Mouse (Mus musculus) forebrain, embryonic 11.5 days (tissue): ENCODE results near the gene Inpp4a. TPM values are rescaled to one million over a fixed set of nuclear protein-coding genes. Genes with fewer than 3 reads are reported as not detected.

Experiments used
- ATAC-seq: fragments of 200-750 bp; cut with Nextera tagmentation; replicated peaks from 2 replicates; pipeline ENCODE4 v1.8.0; 2017; ENCODE audit warnings: moderate TSS enrichment; ENCODE audit not compliant: low FRiP score
- DNase-seq: peaks from one replicate; pipeline ENCODE4 v3.0.0-alpha.2; 2017; ENCODE audit warnings: low spot score
- H3K27ac ChIP-seq: fragments of 300-500 bp; sonication (generic); 2 replicates; pipeline ENCODE4 v1.5.1; 2014; ENCODE audit warnings: low read depth, low read length
- H3K27me3 ChIP-seq: fragments of 300-500 bp; sonication (generic); 2 replicates; pipeline ENCODE4 v1.6.1; 2014; ENCODE audit warnings: mild to moderate bottlenecking, low read length, mixed read lengths; ENCODE audit not compliant: control insufficient read depth, insufficient read depth
- H3K36me3 ChIP-seq: fragments of 300-500 bp; sonication (generic); 2 replicates; pipeline ENCODE4 v1.6.1; 2014; ENCODE audit warnings: mild to moderate bottlenecking, low read length, moderate library complexity, mixed read lengths; ENCODE audit not compliant: control insufficient read depth, insufficient read depth
- H3K4me1 ChIP-seq: fragments of 300-500 bp; sonication (generic); replicated peaks from 2 replicates; pipeline ENCODE4 v1.6.1; 2014; ENCODE audit warnings: low read length, mixed read lengths; ENCODE audit not compliant: control insufficient read depth, insufficient read depth
- H3K4me2 ChIP-seq: fragments of 300-500 bp; sonication (generic); 2 replicates; pipeline ENCODE4 v1.6.1; 2014; ENCODE audit warnings: low read depth, mild to moderate bottlenecking, low read length, moderate library complexity, mixed read lengths; ENCODE audit not compliant: severe bottlenecking
- H3K4me3 ChIP-seq: fragments of 300-500 bp; sonication (generic); 2 replicates; pipeline ENCODE4 v1.5.1; 2014; ENCODE audit warnings: low read depth, low read length
- H3K9ac ChIP-seq: fragments of 300-500 bp; sonication (generic); 2 replicates; pipeline ENCODE4 v1.6.1; 2014; ENCODE audit warnings: low read length
- H3K9me3 ChIP-seq: fragments of 300-500 bp; sonication (generic); 2 replicates; pipeline ENCODE4 v1.6.1; 2016; ENCODE audit warnings: low read length, mixed read lengths; ENCODE audit not compliant: control insufficient read depth
- WGBS: fragments of 180-500 bp; shearing (Covaris S2); extraction: QIAGEN DNeasy Blood & Tissue Kit; methylation state at CpG from one replicate; pipeline ENCODE4 v1.1.7; 2014; 5-methylcytosine and 5-hydroxymethylcytosine counted together
- polyA plus RNA-seq: library from polyadenylated mRNA; unstranded; fragments of >200 nt; fragmentation: Nextera tagmentation; extraction: Ambion mirVana; gene quantifications from 2 replicates; pipeline ENCODE4 v1.2.1, GENCODE M21; 2014

Inpp4a gene
- polyA plus RNA-seq, 1 experiment from 2014 or later: 16.9 TPM

GRCm38 (mm10) chr1:37427144-37427875 is 127.6 kb downstream of the Inpp4a start:
- Histone ChIP-seq H3K4me1 (peaks cover 7% of the 10 kb centered on the region; the same call in 1 of the 2 replicates), H3K9me3 (peaks cover 2% of the 10 kb centered on the region; the same call in 1 of the 2 replicates), H3K4me3 (no peak overlapping the region), H3K9ac (no peak overlapping the region), H3K36me3 (no peaks in the 10 kb centered on the region), H3K27ac (no peak overlapping the region), H3K4me2 (no peak overlapping the region), H3K27me3 (no peaks in the 10 kb centered on the region)
- WGBS: 97% methylated on average over 8 of the region's 8 CpGs
- ATAC-seq: no peak
- DNase-seq: no peak

DNA sequence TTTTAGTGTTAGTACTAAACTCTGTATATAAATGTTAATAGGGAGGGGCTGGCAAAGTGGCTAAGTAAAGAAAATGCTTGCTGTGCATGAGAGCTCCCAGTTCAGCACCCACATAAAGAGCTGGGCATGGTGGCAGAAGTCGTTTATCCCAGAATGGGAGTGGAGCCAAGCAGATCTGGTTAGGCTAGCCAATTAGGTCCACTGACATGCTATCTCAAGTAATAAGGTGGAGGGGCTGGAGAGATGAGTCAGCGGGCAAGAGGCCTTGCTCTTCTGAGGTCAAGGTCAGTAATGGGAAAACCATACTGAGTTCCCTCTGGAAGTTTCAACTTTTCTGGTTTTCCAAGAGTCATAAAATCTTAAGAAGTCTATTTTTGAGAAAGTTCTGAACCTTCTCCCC is 129.2 kb downstream of the Inpp4a start:
- 73% methylated on average over 2 of the region's 2 CpGs for WGBS
- DNase-seq (no peak), ATAC-seq (no peak)
- Histone ChIP-seq H3K4me2 (peak overlapping the region; percentile 90), H3K27me3 (no peaks in the 10 kb centered on the region), H3K4me1 (peaks cover 7% of the 10 kb centered on the region; the same call in 1 of the 2 replicates), H3K9ac (peak overlapping the region; percentile 83), H3K27ac (no peak overlapping the region), H3K4me3 (peak overlapping the region; percentile 86), H3K36me3 (no peaks in the 10 kb centered on the region), H3K9me3 (peaks cover 2% of the 10 kb centered on the region; the same call in 1 of the 2 replicates)

DNA sequence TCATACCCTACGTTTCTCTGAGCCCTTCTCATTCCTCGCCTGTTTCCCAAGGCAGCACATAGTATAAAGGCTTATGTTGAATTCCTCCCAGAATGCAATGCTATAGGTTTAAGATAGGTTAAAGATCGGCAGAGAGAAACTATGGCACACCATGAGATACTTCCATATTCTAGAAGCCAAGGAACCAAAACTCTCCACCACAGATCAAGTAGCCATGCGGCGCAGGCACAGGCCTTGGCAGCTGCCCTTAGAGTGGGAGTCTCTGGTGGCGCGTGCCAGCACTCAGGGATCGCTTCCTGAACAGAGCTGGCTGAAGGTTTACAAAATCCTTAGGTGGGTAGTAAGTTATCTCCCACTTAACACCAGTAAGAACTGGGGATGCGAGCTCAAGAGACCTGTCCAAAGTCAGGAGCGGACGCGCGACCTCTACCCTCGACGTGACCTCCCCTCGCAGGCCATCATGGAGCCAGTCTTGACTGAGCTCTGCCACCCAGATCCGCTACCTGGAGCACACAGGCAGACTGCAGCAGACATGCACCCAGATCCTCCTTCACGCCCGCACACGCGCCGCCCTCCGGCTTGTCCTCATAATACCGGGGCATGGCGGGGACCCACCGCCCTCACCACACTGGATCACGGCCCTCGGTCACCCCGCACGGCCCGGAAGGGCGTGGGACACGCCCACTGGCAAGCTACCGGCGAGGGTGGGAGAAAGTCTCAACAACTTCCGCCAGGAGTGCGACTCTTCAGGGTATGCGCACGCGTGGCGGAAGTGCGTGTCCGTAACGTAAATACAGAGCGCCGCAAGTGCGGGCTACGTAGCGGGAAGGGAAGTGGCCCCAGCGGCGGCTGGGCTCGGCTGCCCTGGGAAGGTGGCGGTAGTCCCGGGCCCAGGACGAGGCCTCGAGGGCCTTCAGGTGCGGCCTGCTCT is 130.0 kb downstream of the Inpp4a start, which contains the start of the genes Coa5 and Unc50:
Gene Coa5, minus strand, starts transcription at position 738 of the 931 bp plus-strand sequence.
Gene Unc50, plus strand, starts transcription at position 774 of the 931 bp plus-strand sequence.
- H3K27me3 ChIP-seq: no peaks in the 10 kb centered on the region
- peaks cover 7% of the 10 kb centered on the region; the same call in 1 of the 2 replicates for H3K4me1 ChIP-seq
- DNase-seq (peak; percentile 92), ATAC-seq (peak; percentile 98)
- H3K9me3 ChIP-seq: no peaks in the 10 kb centered on the region
- peak within 1 kb of the TSS; percentile 86 for H3K4me3 ChIP-seq
- peak within 1 kb of the TSS; percentile 83 for H3K9ac ChIP-seq
- H3K4me2 ChIP-seq: peak within 1 kb of the TSS; percentile 90
- no peaks in the 10 kb centered on the region for H3K36me3 ChIP-seq
- 0 out of 2 replicates have a peak within 1 kb of the TSS, but pooled peaks have one; percentile 46 for H3K27ac ChIP-seq
- WGBS: 4% methylated on average over 57 of the region's 57 CpGs

DNA sequence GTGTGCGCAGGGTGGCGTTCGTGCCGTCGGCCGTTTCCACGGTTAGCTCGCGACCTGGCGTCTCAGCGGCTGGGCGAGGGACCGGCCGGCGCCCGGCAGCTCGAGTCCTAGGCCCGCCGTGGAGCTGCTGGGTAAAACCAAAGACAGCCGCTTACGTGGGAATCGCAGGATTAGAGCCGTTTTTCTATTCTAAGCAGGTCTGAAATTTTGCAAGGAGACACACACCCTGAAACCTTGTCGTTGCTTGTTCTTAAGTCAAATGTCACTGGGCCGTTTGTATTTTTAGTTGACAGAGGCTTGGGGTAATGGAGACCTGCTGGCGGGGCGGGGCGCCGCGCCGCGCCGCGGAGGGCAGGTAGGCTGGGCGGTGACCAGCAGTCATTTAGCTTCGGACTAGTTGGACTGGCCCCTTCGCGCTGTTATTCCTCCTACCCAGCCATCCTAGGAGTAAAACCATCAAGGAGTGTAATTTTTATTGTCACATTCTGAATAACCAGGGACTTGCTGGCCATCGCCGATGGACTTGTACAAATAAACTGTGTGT is 130.7 kb downstream of the Inpp4a start:
- Histone ChIP-seq H3K27ac (0 out of 2 replicates have a peak overlapping the region, but pooled peaks have one; percentile 46), H3K4me2 (peak overlapping the region; percentile 90), H3K9me3 (no peaks in the 10 kb centered on the region), H3K27me3 (no peaks in the 10 kb centered on the region), H3K9ac (peak overlapping the region; percentile 83), H3K36me3 (no peaks in the 10 kb centered on the region), H3K4me3 (peak overlapping the region; percentile 86), H3K4me1 (peaks cover 7% of the 10 kb centered on the region; the same call in 1 of the 2 replicates)
- ATAC-seq (peak; percentile 19; the same call in 1 of the 2 replicates), DNase-seq (no peak)
- WGBS: 2% methylated on average over 40 of the region's 40 CpGs

DNA sequence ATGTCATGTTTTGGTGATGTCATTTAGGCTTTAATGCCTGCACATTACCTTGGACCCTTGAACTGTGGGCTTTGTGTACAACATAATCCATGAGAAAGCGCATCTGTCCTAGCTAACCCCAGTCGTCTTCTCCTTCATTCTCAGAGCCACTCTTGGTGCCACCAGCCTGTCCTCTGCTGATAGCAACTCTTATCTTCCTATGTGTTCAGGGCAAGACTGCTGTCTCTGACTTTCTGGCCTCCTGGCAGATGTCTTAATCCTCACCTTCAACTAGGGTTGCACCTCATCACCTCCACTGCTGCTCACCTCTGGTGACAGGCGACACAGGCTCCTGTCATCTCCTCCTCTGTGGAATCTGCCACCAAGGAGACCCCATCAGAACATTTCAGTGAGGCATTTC is 136.8 kb downstream of the Inpp4a start:
- WGBS: 90% methylated on average over 3 of the region's 3 CpGs
- H3K36me3 ChIP-seq: peaks cover 3% of the 10 kb centered on the region; the same call in 1 of the 2 replicates
- DNase-seq: no peak

DNA sequence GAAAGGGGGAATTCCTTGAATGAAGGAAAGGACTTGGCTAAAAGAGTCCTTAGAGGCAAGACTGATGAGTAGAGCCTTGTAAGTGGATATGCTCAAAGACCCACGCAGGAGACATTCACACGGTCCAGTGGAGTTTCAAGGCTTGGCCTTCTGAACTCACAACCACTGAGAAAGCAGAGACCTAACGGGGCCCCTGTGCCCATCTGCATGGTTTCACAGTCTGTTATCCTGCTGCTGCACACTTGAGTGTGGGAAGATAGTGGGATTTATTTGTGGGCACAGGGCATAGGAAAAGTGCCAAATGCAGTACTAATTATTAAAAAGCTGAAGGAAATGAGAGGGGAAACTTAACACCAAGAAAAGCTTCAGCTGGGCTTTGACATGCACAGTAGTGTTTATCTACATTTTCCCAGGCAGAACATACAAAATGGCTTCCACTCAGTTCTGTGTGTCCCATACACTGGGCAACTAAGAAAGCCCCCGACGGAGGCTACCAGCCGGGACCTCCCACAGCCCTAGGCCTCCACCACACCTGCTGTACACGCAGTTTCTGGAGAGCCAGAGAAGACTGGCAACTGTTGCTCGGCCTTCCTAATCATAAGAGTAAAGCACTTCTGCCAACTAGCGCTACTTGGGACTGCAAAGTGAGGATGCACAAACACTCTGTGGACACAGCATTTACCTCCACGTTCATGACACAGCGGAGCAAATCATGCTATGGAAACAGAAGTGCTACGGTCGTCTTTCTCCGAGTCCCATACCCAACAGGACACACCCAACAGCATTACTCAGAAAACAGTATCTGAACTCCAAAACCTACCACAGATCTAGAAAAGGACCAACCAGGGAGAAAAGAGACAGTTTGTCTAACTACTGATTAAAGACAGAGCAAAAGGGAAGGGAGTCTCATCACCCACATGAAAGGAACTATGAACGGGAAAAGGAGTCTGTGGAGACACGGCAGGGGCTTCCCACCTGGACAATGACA is 143.5 kb downstream of the Inpp4a start:
- no peaks in the 10 kb centered on the region; the same call in 1 of the 2 replicates for H3K36me3 ChIP-seq
- H3K27ac ChIP-seq: no peak overlapping the region
- no peaks in the 10 kb centered on the region for H3K4me1 ChIP-seq
- H3K9ac ChIP-seq: no peak overlapping the region
- H3K9me3 ChIP-seq: no peaks in the 10 kb centered on the region
- no peak overlapping the region for H3K4me3 ChIP-seq
- no peak overlapping the region for H3K4me2 ChIP-seq
- H3K27me3 ChIP-seq: no peaks in the 10 kb centered on the region
- ATAC-seq (no peak), DNase-seq (no peak)
- WGBS: 92% methylated on average over 16 of the region's 16 CpGs

More for the DNA sequence above, 136.8 kb downstream of the Inpp4a start:
- H3K9ac ChIP-seq: no peak overlapping the region
- no peak overlapping the region for H3K27ac ChIP-seq
- peaks cover under 1% of the 10 kb centered on the region; the same call in 1 of the 2 replicates for H3K4me1 ChIP-seq
- no peaks in the 10 kb centered on the region for H3K9me3 ChIP-seq
- H3K4me2 ChIP-seq: no peak overlapping the region
- H3K4me3 ChIP-seq: no peak overlapping the region
- no peaks in the 10 kb centered on the region for H3K27me3 ChIP-seq
- no peak for ATAC-seq

DNA sequence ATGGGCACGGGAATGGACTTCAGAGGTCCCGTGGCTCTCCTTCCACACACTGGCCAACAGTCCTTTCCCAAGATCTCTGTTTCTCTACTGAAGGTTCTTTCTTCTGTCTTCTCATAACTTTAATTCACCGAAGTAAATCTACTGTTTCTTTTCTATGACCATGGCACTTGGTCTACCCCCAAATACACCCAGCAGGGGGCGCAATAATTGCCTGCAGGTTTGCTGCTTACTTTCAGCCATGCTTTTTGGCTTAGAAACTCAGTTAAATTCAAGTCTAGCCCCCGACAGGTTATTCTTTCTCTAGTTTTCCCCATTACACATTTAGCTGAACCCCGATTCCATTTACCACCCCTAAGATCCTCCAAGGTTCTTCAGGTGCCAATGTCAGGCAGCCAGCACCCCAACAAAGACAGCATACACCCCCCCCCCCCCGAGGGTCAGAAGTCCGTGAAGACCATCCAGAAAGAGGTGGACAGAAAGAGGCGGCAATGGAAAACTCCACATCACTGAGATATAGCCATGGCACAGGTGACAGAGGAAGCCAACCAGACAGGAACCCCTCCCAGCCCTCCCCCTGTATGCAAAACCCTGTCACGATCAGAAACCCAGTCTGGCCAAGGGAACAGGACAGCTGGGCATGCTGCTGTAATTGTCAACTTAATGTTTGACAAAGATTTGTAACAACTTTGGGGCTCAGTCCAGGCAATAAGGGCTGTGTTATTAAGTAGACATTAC is 148.9 kb downstream of the Inpp4a start:
- no peak overlapping the region for H3K27ac ChIP-seq
- no peak for ATAC-seq
- no peak overlapping the region for H3K9ac ChIP-seq
- H3K4me3 ChIP-seq: no peak overlapping the region
- H3K36me3 ChIP-seq: no peaks in the 10 kb centered on the region
- no peak overlapping the region for H3K4me2 ChIP-seq
- H3K4me1 ChIP-seq: no peaks in the 10 kb centered on the region
- H3K9me3 ChIP-seq: no peaks in the 10 kb centered on the region
- peak; percentile 58 for DNase-seq
- no peaks in the 10 kb centered on the region for H3K27me3 ChIP-seq
- whole genome bisulfite sequencing: 79% methylated on average over 10 of the region's 10 CpGs
